Mouse (Mus musculus): Measurements from ENCODE around the gene Tyw1. TPM values are rescaled to one million over a fixed set of nuclear protein-coding genes. Genes with fewer than 3 reads are reported as not detected.

Gene Tyw1
- polyA plus RNA-seq, 1 experiment from 2014 or later, result 22.3 TPM

GRCm38 (mm10) chr5:130268976-130269375, 13.6 kb downstream of the Tyw1 start:
- Histone ChIP-seq H3K9ac (ENCODE audit: low read depth, low read length) (no peak overlapping the region), H3K4me2 (ENCODE audit: low read depth, low read length) (no peak overlapping the region), H3K4me3 (ENCODE audit: low read depth, low read length) (no peak overlapping the region), H3K27ac (replicated peaks; ENCODE audit: low read depth, low read length) (no peak overlapping the region), H3K4me1 (ENCODE audit: control insufficient read depth, insufficient read depth, low read length) (no peaks in the 10 kb centered on the region), H3K9me3 (ENCODE audit: control insufficient read depth, low read length) (no peaks in the 10 kb centered on the region), H3K36me3 (ENCODE audit: control insufficient read depth, insufficient read depth, low read length) (peaks cover 72% of the 10 kb centered on the region), H3K27me3 (replicated peaks; ENCODE audit: control insufficient read depth, insufficient read depth, low read length) (no peaks in the 10 kb centered on the region)
- 86% methylated on average over 11 of the region's 11 CpGs for WGBS
- DNase-seq (ENCODE audit: low spot score) (no peak), ATAC-seq (ENCODE audit: low read depth) (no peak)

- Histone ChIP-seq H3K4me2 (ENCODE audit: low read depth, low read length) (no peak overlapping the region), H3K36me3 (ENCODE audit: control insufficient read depth, insufficient read depth, low read length) (peaks cover 71% of the 10 kb centered on the region), H3K4me1 (ENCODE audit: control insufficient read depth, insufficient read depth, low read length) (no peaks in the 10 kb centered on the region), H3K27ac (replicated peaks; ENCODE audit: low read depth, low read length) (no peak overlapping the region), H3K9ac (ENCODE audit: low read depth, low read length) (no peak overlapping the region), H3K4me3 (ENCODE audit: low read depth, low read length) (no peak overlapping the region), H3K27me3 (replicated peaks; ENCODE audit: control insufficient read depth, insufficient read depth, low read length) (no peaks in the 10 kb centered on the region), H3K9me3 (ENCODE audit: control insufficient read depth, low read length) (no peaks in the 10 kb centered on the region)
- ATAC-seq (ENCODE audit: low read depth), result no peak
- WGBS, result 84% methylated on average over 1 of the region's 1 CpGs
- DNase-seq (ENCODE audit: low spot score), result no peak
Measured at GRCm38 (mm10) chr5:130272344-130272743, 16.9 kb downstream of the Tyw1 start.

GRCm38 (mm10) chr5:130273046-130273445, 17.6 kb downstream of the Tyw1 start:
- no peaks in the 10 kb centered on the region for H3K9me3 ChIP-seq (ENCODE audit: control insufficient read depth, low read length)
- peaks cover 71% of the 10 kb centered on the region for H3K36me3 ChIP-seq (ENCODE audit: control insufficient read depth, insufficient read depth, low read length)
- no peaks in the 10 kb centered on the region for H3K27me3 ChIP-seq (replicated peaks; ENCODE audit: control insufficient read depth, insufficient read depth, low read length)
- no peak overlapping the region for H3K9ac ChIP-seq (ENCODE audit: low read depth, low read length)
- no peak for DNase-seq (ENCODE audit: low spot score)
- no peaks in the 10 kb centered on the region for H3K4me1 ChIP-seq (ENCODE audit: control insufficient read depth, insufficient read depth, low read length)
- no peak overlapping the region for H3K4me3 ChIP-seq (ENCODE audit: low read depth, low read length)
- no peak for ATAC-seq (ENCODE audit: low read depth)
- H3K4me2 ChIP-seq (ENCODE audit: low read depth, low read length), result no peak overlapping the region
- WGBS, result 92% methylated on average over 6 of the region's 6 CpGs
- no peak overlapping the region for H3K27ac ChIP-seq (replicated peaks; ENCODE audit: low read depth, low read length)

GRCm38 (mm10) chr5:130275509-130275908, 20.1 kb downstream of the Tyw1 start:
- ATAC-seq (ENCODE audit: low read depth), result no peak
- H3K27me3 ChIP-seq (replicated peaks; ENCODE audit: control insufficient read depth, insufficient read depth, low read length), result no peaks in the 10 kb centered on the region
- H3K4me3 ChIP-seq (ENCODE audit: low read depth, low read length), result no peak overlapping the region
- WGBS, result 40% methylated on average over 4 of the region's 4 CpGs
- no peak overlapping the region for H3K9ac ChIP-seq (ENCODE audit: low read depth, low read length)
- no peaks in the 10 kb centered on the region for H3K4me1 ChIP-seq (ENCODE audit: control insufficient read depth, insufficient read depth, low read length)
- no peak overlapping the region for H3K27ac ChIP-seq (replicated peaks; ENCODE audit: low read depth, low read length)
- H3K9me3 ChIP-seq (ENCODE audit: control insufficient read depth, low read length), result no peaks in the 10 kb centered on the region
- H3K4me2 ChIP-seq (ENCODE audit: low read depth, low read length), result no peak overlapping the region
- peak; percentile 34 for DNase-seq (ENCODE audit: low spot score)
- peaks cover 75% of the 10 kb centered on the region for H3K36me3 ChIP-seq (ENCODE audit: control insufficient read depth, insufficient read depth, low read length)

GRCm38 (mm10) chr5:130278011-130278472, 22.6 kb downstream of the Tyw1 start:
- Histone ChIP-seq H3K4me3 (ENCODE audit: low read depth, low read length) (no peak overlapping the region), H3K9ac (ENCODE audit: low read depth, low read length) (no peak overlapping the region), H3K27ac (replicated peaks; ENCODE audit: low read depth, low read length) (no peak overlapping the region), H3K4me2 (ENCODE audit: low read depth, low read length) (no peak overlapping the region), H3K9me3 (ENCODE audit: control insufficient read depth, low read length) (no peaks in the 10 kb centered on the region), H3K36me3 (ENCODE audit: control insufficient read depth, insufficient read depth, low read length) (peaks cover 75% of the 10 kb centered on the region), H3K4me1 (ENCODE audit: control insufficient read depth, insufficient read depth, low read length) (no peaks in the 10 kb centered on the region), H3K27me3 (replicated peaks; ENCODE audit: control insufficient read depth, insufficient read depth, low read length) (no peaks in the 10 kb centered on the region)
- ATAC-seq (ENCODE audit: low read depth), result no peak
- WGBS, result 85% methylated on average over 7 of the region's 7 CpGs
- no peak for DNase-seq (ENCODE audit: low spot score)

- Histone ChIP-seq H3K4me1 (ENCODE audit: control insufficient read depth, insufficient read depth, low read length) (no peaks in the 10 kb centered on the region), H3K4me2 (ENCODE audit: low read depth, low read length) (no peak overlapping the region), H3K9ac (ENCODE audit: low read depth, low read length) (no peak overlapping the region), H3K27ac (replicated peaks; ENCODE audit: low read depth, low read length) (no peak overlapping the region), H3K4me3 (ENCODE audit: low read depth, low read length) (no peak overlapping the region), H3K9me3 (ENCODE audit: control insufficient read depth, low read length) (no peaks in the 10 kb centered on the region), H3K27me3 (replicated peaks; ENCODE audit: control insufficient read depth, insufficient read depth, low read length) (no peaks in the 10 kb centered on the region), H3K36me3 (ENCODE audit: control insufficient read depth, insufficient read depth, low read length) (peaks cover 76% of the 10 kb centered on the region)
- ATAC-seq (ENCODE audit: low read depth) (no peak), DNase-seq (ENCODE audit: low spot score) (no peak)
- 96% methylated on average over 9 of the region's 9 CpGs for WGBS
Measured at GRCm38 (mm10) chr5:130283079-130283732, 27.8 kb downstream of the Tyw1 start.

- WGBS, result 76% methylated on average over 7 of the region's 7 CpGs
- ATAC-seq (ENCODE audit: low read depth) (no peak), DNase-seq (ENCODE audit: low spot score) (no peak)
Measured at GRCm38 (mm10) chr5:130288106-130288505, 32.7 kb downstream of the Tyw1 start.

GRCm38 (mm10) chr5:130290242-130290641, 34.8 kb downstream of the Tyw1 start:
- H3K9me3 ChIP-seq (ENCODE audit: control insufficient read depth, low read length), result 0 out of 2 replicates have a peak, but pooled peaks cover 3% of the 10 kb centered on the region
- DNase-seq (ENCODE audit: low spot score) (no peak), ATAC-seq (ENCODE audit: low read depth) (no peak)
- no peaks in the 10 kb centered on the region for H3K4me1 ChIP-seq (ENCODE audit: control insufficient read depth, insufficient read depth, low read length)
- peaks cover 40% of the 10 kb centered on the region for H3K36me3 ChIP-seq (ENCODE audit: control insufficient read depth, insufficient read depth, low read length)
- H3K9ac ChIP-seq (ENCODE audit: low read depth, low read length), result no peak overlapping the region
- 98% methylated on average over 6 of the region's 6 CpGs for WGBS
- H3K27ac ChIP-seq (replicated peaks; ENCODE audit: low read depth, low read length), result no peak overlapping the region
- H3K4me2 ChIP-seq (ENCODE audit: low read depth, low read length), result no peak overlapping the region
- no peak overlapping the region for H3K4me3 ChIP-seq (ENCODE audit: low read depth, low read length)
- no peaks in the 10 kb centered on the region for H3K27me3 ChIP-seq (replicated peaks; ENCODE audit: control insufficient read depth, insufficient read depth, low read length)

More at GRCm38 (mm10) chr5:130288106-130288505, 32.7 kb downstream of the Tyw1 start:
- Histone ChIP-seq H3K9ac (ENCODE audit: low read depth, low read length) (no peak overlapping the region), H3K27me3 (replicated peaks; ENCODE audit: control insufficient read depth, insufficient read depth, low read length) (no peaks in the 10 kb centered on the region), H3K4me1 (ENCODE audit: control insufficient read depth, insufficient read depth, low read length) (no peaks in the 10 kb centered on the region), H3K4me3 (ENCODE audit: low read depth, low read length) (no peak overlapping the region), H3K36me3 (ENCODE audit: control insufficient read depth, insufficient read depth, low read length) (peaks cover 53% of the 10 kb centered on the region), H3K4me2 (ENCODE audit: low read depth, low read length) (no peak overlapping the region), H3K9me3 (ENCODE audit: control insufficient read depth, low read length) (0 out of 2 replicates have a peak, but pooled peaks cover 3% of the 10 kb centered on the region), H3K27ac (replicated peaks; ENCODE audit: low read depth, low read length) (no peak overlapping the region)

GRCm38 (mm10) chr5:130290775-130291174, 35.4 kb downstream of the Tyw1 start:
- DNase-seq (ENCODE audit: low spot score), result no peak
- 97% methylated on average over 12 of the region's 12 CpGs for WGBS
- no peaks in the 10 kb centered on the region for H3K4me1 ChIP-seq (ENCODE audit: control insufficient read depth, insufficient read depth, low read length)
- no peak for ATAC-seq (ENCODE audit: low read depth)
- no peak overlapping the region for H3K4me3 ChIP-seq (ENCODE audit: low read depth, low read length)
- H3K4me2 ChIP-seq (ENCODE audit: low read depth, low read length), result no peak overlapping the region
- H3K9ac ChIP-seq (ENCODE audit: low read depth, low read length), result no peak overlapping the region
- 0 out of 2 replicates have a peak, but pooled peaks cover 3% of the 10 kb centered on the region for H3K9me3 ChIP-seq (ENCODE audit: control insufficient read depth, low read length)
- H3K27me3 ChIP-seq (replicated peaks; ENCODE audit: control insufficient read depth, insufficient read depth, low read length), result no peaks in the 10 kb centered on the region
- peaks cover 44% of the 10 kb centered on the region for H3K36me3 ChIP-seq (ENCODE audit: control insufficient read depth, insufficient read depth, low read length)
- H3K27ac ChIP-seq (replicated peaks; ENCODE audit: low read depth, low read length), result no peak overlapping the region
